Mouse (Mus musculus) MEL (cell line): ENCODE results near the gene Stac. TPM values are rescaled to one million over a fixed set of nuclear protein-coding genes. Genes with fewer than 3 reads are reported as not detected.

Experiments
- DNase-seq: peaks from one replicate; pipeline ENCODE4 v3.0.0; 2011; ENCODE audit warnings: low read depth, low spot score
- H3K27ac ChIP-seq: 2 replicates; pipeline ENCODE4 v1.5.1; 2012; ENCODE audit warnings: low read depth, mild to moderate bottlenecking, control low read depth, low read length, moderate library complexity; ENCODE audit not compliant: control insufficient read depth
- H3K27me3 ChIP-seq, 2 experiments: fragments of 150-350 bp in 1 of 2; sonication (generic) in 1 of 2; 2 replicates each; pipeline ENCODE4 v1.6.1; 2012; ENCODE audit warnings: low read length in 2 of 2, mild to moderate bottlenecking in 2 of 2, improper control_type of control experiment in 1 of 2, moderate library complexity in 1 of 2; ENCODE audit not compliant: insufficient read depth in 2 of 2, control insufficient read depth in 1 of 2
- H3K36me3 ChIP-seq, 2 experiments: 2 replicates each; pipeline ENCODE4 v1.6.1; 2012 to 2014; ENCODE audit warnings: low read length in 2 of 2, improper control_type of control experiment in 1 of 2, inconsistent platforms in 1 of 2, mild to moderate bottlenecking in 1 of 2; ENCODE audit not compliant: insufficient read depth in 2 of 2, control insufficient read depth in 1 of 2
- H3K4me1 ChIP-seq, 2 experiments: fragments of 150-350 bp in 1 of 2; sonication (generic) in 1 of 2; 2 replicates each; pipeline ENCODE4 v1.6.1; 2012; ENCODE audit warnings: low read length in 2 of 2, improper control_type of control experiment in 1 of 2, mild to moderate bottlenecking in 1 of 2; ENCODE audit not compliant: insufficient read depth in 2 of 2, control insufficient read depth in 1 of 2
- H3K4me3 ChIP-seq, 2 experiments: fragments of 150-350 bp in 1 of 2; sonication (generic) in 1 of 2; 2 replicates each; pipeline ENCODE4 v1.5.1; 2012; ENCODE audit warnings: low read depth in 2 of 2, low read length in 2 of 2, mild to moderate bottlenecking in 2 of 2, moderate library complexity in 2 of 2, control low read depth in 1 of 2, improper control_type of control experiment in 1 of 2; ENCODE audit not compliant: control insufficient read depth in 1 of 2, insufficient read depth in 1 of 2
- H3K79me2 ChIP-seq: 2 replicates; pipeline ENCODE4 v1.6.1; 2012; ENCODE audit warnings: mild to moderate bottlenecking, low read length, moderate library complexity; ENCODE audit not compliant: control insufficient read depth, poor library complexity, insufficient read depth
- H3K9ac ChIP-seq: 2 replicates; pipeline ENCODE4 v1.6.1; 2012; ENCODE audit warnings: low read depth, mild to moderate bottlenecking, control low read depth, low read length, moderate library complexity; ENCODE audit not compliant: control insufficient read depth, poor library complexity, severe bottlenecking
- H3K9me3 ChIP-seq: fragments of 150-350 bp; sonication (generic); replicated peaks from 2 replicates; pipeline ENCODE4 v1.6.1; 2012; ENCODE audit warnings: mild to moderate bottlenecking, low read length, improper control_type of control experiment, moderate library complexity; ENCODE audit not compliant: insufficient read depth
- CHD1 ChIP-seq: IDR thresholded peaks from 2 replicates; pipeline ENCODE4 v1.6.1; 2012; ENCODE audit warnings: low read depth, mild to moderate bottlenecking, inconsistent platforms, low read length, improper control_type of control experiment
- CTCF ChIP-seq, 3 experiments: IDR thresholded peaks in 2 of 3; conservative IDR thresholded peaks in 1 of 3; 2 replicates each; pipeline ENCODE4 v1.5.1; 2011 to 2012; ENCODE audit warnings: low read length in 3 of 3, low read depth in 2 of 3, mild to moderate bottlenecking in 2 of 3, improper control_type of control experiment in 1 of 3, inconsistent platforms in 1 of 3, mixed read lengths in 1 of 3, moderate library complexity in 1 of 3; ENCODE audit not compliant: control insufficient read depth in 1 of 3, insufficient read depth in 1 of 3, poor library complexity in 1 of 3, severe bottlenecking in 1 of 3
- E2F4 ChIP-seq: IDR thresholded peaks from 2 replicates; pipeline ENCODE4 v1.6.1; 2011; ENCODE audit warnings: low read depth, low read length, improper control_type of control experiment, borderline replicate concordance
- HCFC1 ChIP-seq: IDR thresholded peaks from 2 replicates; pipeline ENCODE4 v1.6.1; 2012; ENCODE audit warnings: low read depth, mild to moderate bottlenecking, inconsistent platforms, low read length, improper control_type of control experiment, moderate library complexity
- JUND ChIP-seq: IDR thresholded peaks from 2 replicates; pipeline ENCODE4 v1.6.1; 2011; ENCODE audit warnings: low read depth, mild to moderate bottlenecking, improper control_type of control experiment, low read length
- KAT2A ChIP-seq: conservative IDR thresholded peaks from 2 replicates; pipeline ENCODE4 v1.6.1; 2012; ENCODE audit warnings: low read depth, low read length, improper control_type of control experiment, inconsistent platforms
- MXI1 ChIP-seq: IDR thresholded peaks from 2 replicates; pipeline ENCODE4 v1.6.1; 2011; ENCODE audit warnings: mild to moderate bottlenecking, low read depth, low read length, improper control_type of control experiment
- MYB ChIP-seq: IDR thresholded peaks from 2 replicates; pipeline ENCODE4 v1.6.1; 2011; ENCODE audit warnings: mild to moderate bottlenecking, low read depth, low read length, improper control_type of control experiment
- MYC ChIP-seq: IDR thresholded peaks from 2 replicates; pipeline ENCODE4 v1.6.1; 2011; ENCODE audit warnings: low read depth, mild to moderate bottlenecking, low read length, improper control_type of control experiment, moderate library complexity
- NRF1 ChIP-seq: IDR thresholded peaks from 2 replicates; pipeline ENCODE4 v1.6.1; 2014; ENCODE audit warnings: low read depth, mild to moderate bottlenecking, inconsistent platforms, low read length, improper control_type of control experiment, moderate library complexity; ENCODE audit not compliant: poor library complexity, insufficient read depth, severe bottlenecking
- POLR2A ChIP-seq, 2 experiments: IDR thresholded peaks; 2 replicates each; pipeline ENCODE4 v1.6.1; 2011 to 2012; ENCODE audit warnings: low read length in 2 of 2, mild to moderate bottlenecking in 2 of 2, control low read depth in 1 of 2, improper control_type of control experiment in 1 of 2, low read depth in 1 of 2, moderate library complexity in 1 of 2; ENCODE audit not compliant: control insufficient read depth in 1 of 2, insufficient read depth in 1 of 2, poor library complexity in 1 of 2
- POLR2AphosphoS2 ChIP-seq: IDR thresholded peaks from 2 replicates; pipeline ENCODE4 v1.6.1; 2011; ENCODE audit warnings: low read length, improper control_type of control experiment
- RCOR1 ChIP-seq: IDR thresholded peaks from 2 replicates; pipeline ENCODE4 v1.6.1; 2012; ENCODE audit warnings: low read depth, mild to moderate bottlenecking, inconsistent platforms, low read length, improper control_type of control experiment
- SIN3A ChIP-seq: IDR thresholded peaks from 2 replicates; pipeline ENCODE4 v1.6.1; 2012; ENCODE audit warnings: low read length, improper control_type of control experiment, inconsistent platforms
- TAL1 ChIP-seq: IDR thresholded peaks from 2 replicates; pipeline ENCODE4 v1.6.1; 2012; ENCODE audit warnings: mild to moderate bottlenecking, inconsistent platforms, low read length, moderate library complexity, mixed read lengths
- ZC3H11A ChIP-seq: IDR thresholded peaks from 2 replicates; pipeline ENCODE4 v1.6.1; 2012; ENCODE audit warnings: low read depth, mild to moderate bottlenecking, inconsistent platforms, low read length, improper control_type of control experiment
- ZKSCAN1 ChIP-seq: IDR thresholded peaks from 2 replicates; pipeline ENCODE4 v1.6.1; 2012; ENCODE audit warnings: low read depth, mild to moderate bottlenecking, inconsistent platforms, low read length, improper control_type of control experiment, moderate library complexity
- ZNF384 ChIP-seq: IDR thresholded peaks from 2 replicates; pipeline ENCODE4 v1.6.1; 2012; ENCODE audit warnings: low read depth, mild to moderate bottlenecking, inconsistent platforms, low read length, improper control_type of control experiment
- polyA plus RNA-seq, 2 experiments: library from polyadenylated mRNA; stranded (reverse) in 1 of 2; unstranded in 1 of 2; fragments of >175 nt in 1 of 2; fragments of >200 nt in 1 of 2; gene quantifications; 2 replicates each; pipeline versions ENCODE4 v1.2.1 to v1.2.4; 2012; ENCODE audit warnings: low replicate concordance in 2 of 2, low read depth in 1 of 2; ENCODE audit not compliant: insufficient read length in 2 of 2, insufficient read depth in 1 of 2, missing spikeins in 1 of 2
- total RNA-seq: library from RNA; depleted of rRNA; stranded (reverse); fragments of 300-350 nt; gene quantifications from 2 replicates; pipeline ENCODE4 v1.2.3, GENCODE M21; 2012

The Stac gene
- total and polyA plus RNA-seq, 3 experiments = not detected

DNA sequence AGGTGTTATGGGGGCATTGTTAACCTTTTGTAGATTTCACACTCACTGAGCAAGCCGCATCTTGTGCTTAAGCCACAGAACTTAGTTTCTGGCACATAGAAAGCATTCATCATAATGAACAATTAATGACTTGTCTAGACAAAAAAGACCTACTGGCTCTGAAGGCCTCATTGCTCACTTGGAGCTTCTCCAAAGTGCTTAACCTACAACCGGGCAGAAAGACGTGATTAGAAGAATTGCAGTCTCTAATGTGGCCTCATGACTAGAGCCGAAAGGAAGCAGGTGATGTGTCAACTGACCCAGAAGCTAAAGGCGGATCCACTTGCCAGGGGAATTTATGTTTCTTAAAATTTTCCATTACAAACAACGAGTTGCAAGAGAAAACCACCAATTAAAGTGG is 147.5 kb downstream of the Stac start:
- Histone ChIP-seq H3K9me3 (no peaks in the 10 kb centered on the region), H3K9ac (no peak overlapping the region), H3K4me3 (no peak overlapping the region), H3K27me3 (no peaks in the 10 kb centered on the region), H3K4me1 (no peaks in the 10 kb centered on the region), H3K79me2 (no peaks in the 10 kb centered on the region), H3K36me3 (no peaks in the 10 kb centered on the region), H3K27ac (no peak overlapping the region)
- no peak for DNase-seq
- TF ChIP-seq POLR2AphosphoS2 (no peak), CHD1 (no peak), HCFC1 (no peak), CTCF (IDR thresholded peaks at IDR 0.05 in 2 of 3, conservative IDR thresholded peaks at IDR 0.05 in 1 of 3; ENCODE audit: control insufficient read depth in 1 of 3, insufficient read depth in 1 of 3, low read depth in 2 of 3, low read length in 3 of 3, poor library complexity in 1 of 3, severe bottlenecking in 1 of 3) (no peak), JUND (no peak), SIN3A (no peak), MYB (no peak), POLR2A (IDR thresholded peaks at IDR 0.05; ENCODE audit: control insufficient read depth in 1 of 2, insufficient read depth in 1 of 2, low read depth in 1 of 2, low read length in 2 of 2, poor library complexity in 1 of 2) (no peak), RCOR1 (no peak), ZKSCAN1 (no peak), ZNF384 (no peak), NRF1 (no peak)

DNA sequence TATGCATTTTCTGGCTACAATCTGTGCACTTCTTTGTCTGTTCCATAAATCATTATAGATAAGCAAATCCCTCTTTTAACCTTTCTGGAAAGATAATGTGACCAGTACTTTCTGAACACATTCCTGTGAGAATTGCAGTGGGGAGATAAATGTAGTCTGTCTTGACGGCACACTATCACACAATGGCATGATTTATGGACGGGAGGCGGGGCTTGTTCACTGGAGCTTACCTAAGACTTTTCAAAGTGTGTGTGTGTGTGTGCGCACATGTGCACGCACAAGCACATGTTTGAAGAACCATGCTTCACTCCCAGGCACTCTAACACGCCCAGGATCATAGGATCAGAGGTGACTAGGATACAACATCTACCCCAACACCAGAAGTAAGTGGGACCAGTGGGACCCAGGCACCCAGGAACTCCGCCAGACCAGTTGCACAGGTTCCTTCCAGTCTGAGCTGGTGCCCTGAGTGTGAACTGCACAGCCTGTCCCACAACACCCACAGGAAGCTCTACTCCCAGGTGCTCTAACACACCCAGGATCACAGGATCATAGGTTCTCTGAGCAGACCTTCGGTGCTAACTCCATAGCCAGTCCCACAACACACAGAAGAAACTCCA is 154.6 kb downstream of the Stac start:
- Histone ChIP-seq H3K4me1 (no peaks in the 10 kb centered on the region), H3K4me3 (no peak overlapping the region), H3K9ac (no peak overlapping the region), H3K9me3 (no peaks in the 10 kb centered on the region), H3K27ac (no peak overlapping the region), H3K79me2 (no peaks in the 10 kb centered on the region), H3K36me3 (no peaks in the 10 kb centered on the region), H3K27me3 (no peaks in the 10 kb centered on the region)
- DNase-seq = no peak
- TF ChIP-seq ZNF384 (no peak), ZKSCAN1 (no peak)

DNA sequence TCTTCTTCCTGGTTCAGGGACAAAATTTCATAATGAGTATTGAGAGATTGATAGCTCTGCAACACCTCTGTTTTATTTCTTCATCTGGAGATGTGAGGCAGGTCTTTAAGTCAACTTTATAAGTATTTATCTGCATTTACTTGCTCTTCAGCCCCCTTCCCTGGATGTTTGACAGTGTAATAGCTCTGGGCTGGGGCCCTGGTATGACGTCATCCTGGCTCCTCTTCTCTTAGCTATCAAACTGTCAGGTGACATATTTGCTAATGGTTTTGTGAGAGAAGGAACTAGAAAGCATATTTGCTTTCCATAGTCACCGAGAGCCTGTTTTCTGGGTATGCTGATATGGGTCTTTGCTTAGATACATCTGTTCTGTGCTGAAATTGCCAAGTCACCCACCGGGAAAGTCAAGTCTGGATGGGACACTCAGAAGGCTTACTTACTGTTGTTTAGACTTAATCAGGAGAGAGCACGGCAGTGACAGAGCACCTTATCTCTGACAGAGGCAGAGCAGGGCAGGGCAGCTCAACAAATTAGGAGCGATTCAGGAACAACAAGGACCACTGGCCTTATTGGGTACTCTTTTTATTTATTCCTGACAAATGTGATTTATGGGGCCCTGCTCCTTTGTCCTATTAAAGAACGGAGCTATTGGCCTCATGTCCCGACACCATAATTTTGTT is 155.3 kb downstream of the Stac start:
- Histone ChIP-seq H3K27ac (no peak overlapping the region), H3K4me1 (no peaks in the 10 kb centered on the region), H3K4me3 (no peak overlapping the region), H3K27me3 (no peaks in the 10 kb centered on the region), H3K79me2 (no peaks in the 10 kb centered on the region), H3K9ac (no peak overlapping the region), H3K9me3 (no peaks in the 10 kb centered on the region), H3K36me3 (no peaks in the 10 kb centered on the region)
- DNase-seq = no peak
- no peak for TF ChIP-seq MYC
- TF ChIP-seq POLR2A (IDR thresholded peaks at IDR 0.05; ENCODE audit: control insufficient read depth in 1 of 2, insufficient read depth in 1 of 2, low read depth in 1 of 2, low read length in 2 of 2, poor library complexity in 1 of 2) = no peak
- TF ChIP-seq ZC3H11A = no peak
- TF ChIP-seq MYB = no peak
- TF ChIP-seq HCFC1 = no peak
- TF ChIP-seq E2F4 = no peak
- TF ChIP-seq RCOR1 = no peak
- TF ChIP-seq KAT2A = no peak
- TF ChIP-seq TAL1 = no peak
- no peak for TF ChIP-seq NRF1
- TF ChIP-seq MXI1 = no peak
